Mouse (Mus musculus): ENCODE measurements around the gene Slc41a2. TPM values are rescaled to one million over a fixed set of nuclear protein-coding genes. Genes with fewer than 3 reads are reported as not detected.

Gene Slc41a2
- total and polyA plus RNA-seq, 2 experiments from 2014 or later: 10.3 to 29.8 TPM

DNA sequence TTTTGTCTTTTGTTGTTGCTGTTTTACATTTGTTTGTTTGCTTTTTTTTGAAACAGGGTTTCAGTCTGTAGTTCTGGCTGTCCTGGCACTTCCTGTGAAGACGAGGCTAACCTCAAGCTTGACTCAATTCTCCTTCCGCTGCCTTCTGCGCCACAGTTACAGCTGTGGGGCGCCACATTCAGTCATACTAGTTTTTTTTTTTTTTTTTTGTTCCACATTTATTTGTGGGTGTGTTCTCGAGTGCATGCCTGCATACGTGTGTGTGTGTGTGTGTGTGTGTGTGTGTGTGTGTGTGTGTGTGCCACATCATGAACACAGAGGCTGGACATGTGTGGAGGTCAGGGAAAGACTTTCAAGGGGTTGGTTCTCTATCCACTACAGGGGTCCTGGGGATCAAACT, 7.3 kb downstream of the Slc41a2 start:
- Histone ChIP-seq H3K9ac (replicated peaks; ENCODE audit: low read length) (no peak overlapping the region), H3K9me3 (ENCODE audit: low read length) (no peaks in the 10 kb centered on the region), H3K27me3 (ENCODE audit: insufficient read depth, low read length) (no peaks in the 10 kb centered on the region), H3K4me1 (ENCODE audit: insufficient read depth, low read length) (no peaks in the 10 kb centered on the region), H3K27ac (no peak overlapping the region), H3K4me2 (ENCODE audit: low read depth, low read length) (no peak overlapping the region), H3K4me3 (ENCODE audit: low read length) (no peak overlapping the region), H3K36me3 (ENCODE audit: insufficient read depth, low read length) (no peaks in the 10 kb centered on the region)
- no peak for TF ChIP-seq CTCF (IDR thresholded peaks at IDR 0.05; ENCODE audit: low read depth)
- DNase-seq (ENCODE audit: low spot score) (no peak), ATAC-seq (no peak)
- 79% methylated on average over 6 of the region's 6 CpGs for WGBS

DNA sequence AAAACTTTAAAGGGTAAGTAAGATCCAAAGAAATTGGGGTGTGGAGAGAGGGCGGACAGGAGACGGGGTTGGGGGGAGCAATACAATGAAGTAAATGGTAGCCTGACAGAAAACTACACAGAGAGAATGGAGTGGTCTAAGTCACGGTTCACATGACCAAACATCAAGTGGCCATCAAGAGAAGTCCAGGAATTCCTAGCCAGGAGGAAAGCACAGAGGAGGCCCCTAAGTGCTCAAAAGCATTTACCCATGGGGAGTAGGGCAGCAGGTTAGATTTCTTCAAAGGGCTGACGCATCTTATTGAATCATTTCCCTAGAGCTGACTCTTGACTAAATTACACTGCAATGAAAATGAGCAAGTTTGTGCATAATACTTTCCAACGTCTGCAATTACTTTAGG, 8.9 kb downstream of the Slc41a2 start:
- no peak for TF ChIP-seq CTCF (IDR thresholded peaks at IDR 0.05; ENCODE audit: low read depth)

DNA sequence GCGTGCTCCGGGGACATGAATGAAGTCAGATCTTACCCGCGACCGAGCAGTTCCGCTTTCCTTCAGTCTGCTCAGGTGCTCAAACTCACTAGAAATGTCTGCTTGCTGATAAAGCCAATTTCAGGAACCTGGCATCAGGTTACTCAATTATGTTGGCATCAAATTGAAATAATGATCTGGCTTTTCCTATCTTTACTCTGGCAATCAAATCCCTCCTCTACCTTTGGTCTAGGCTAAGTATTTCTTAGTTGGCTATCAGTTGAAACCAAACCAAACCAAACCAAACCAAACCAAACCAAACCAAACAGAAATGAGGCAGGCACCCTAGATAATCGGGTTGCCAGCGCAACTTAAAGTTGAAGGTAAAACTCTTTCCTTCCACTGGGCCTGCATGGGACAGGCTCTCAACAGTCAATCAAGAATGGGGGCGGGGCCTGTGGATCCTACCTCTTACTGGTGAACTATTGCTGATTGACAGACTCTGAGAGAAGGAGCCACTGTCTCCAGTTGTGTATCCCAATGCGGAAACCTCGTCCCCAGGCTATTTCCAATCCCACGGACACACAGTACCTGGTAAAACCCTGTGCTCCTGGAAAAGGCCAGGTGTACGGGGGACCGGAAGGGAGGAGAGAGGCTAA, 10.9 kb downstream of the Slc41a2 start:
- no peak overlapping the region for H3K27ac ChIP-seq
- DNase-seq (ENCODE audit: low spot score): no peak
- no peak overlapping the region for H3K4me2 ChIP-seq (ENCODE audit: low read depth, low read length)
- H3K9me3 ChIP-seq (ENCODE audit: low read length): no peaks in the 10 kb centered on the region
- no peaks in the 10 kb centered on the region for H3K36me3 ChIP-seq (ENCODE audit: insufficient read depth, low read length)
- no peak overlapping the region for H3K4me3 ChIP-seq (ENCODE audit: low read length)
- no peak overlapping the region for H3K9ac ChIP-seq (replicated peaks; ENCODE audit: low read length)
- 87% methylated on average over 14 of the region's 14 CpGs for WGBS
- ATAC-seq: no peak
- no peak for TF ChIP-seq CTCF (IDR thresholded peaks at IDR 0.05; ENCODE audit: low read depth)
- H3K4me1 ChIP-seq (ENCODE audit: insufficient read depth, low read length): no peaks in the 10 kb centered on the region
- H3K27me3 ChIP-seq (ENCODE audit: insufficient read depth, low read length): no peaks in the 10 kb centered on the region

More for the DNA sequence above, 8.9 kb downstream of the Slc41a2 start:
- ATAC-seq (no peak), DNase-seq (ENCODE audit: low spot score) (no peak)
- H3K9ac ChIP-seq (replicated peaks; ENCODE audit: low read length): no peak overlapping the region
- no peak overlapping the region for H3K4me3 ChIP-seq (ENCODE audit: low read length)
- WGBS: 66% methylated on average over 5 of the region's 5 CpGs
- no peak overlapping the region for H3K27ac ChIP-seq
- no peaks in the 10 kb centered on the region for H3K27me3 ChIP-seq (ENCODE audit: insufficient read depth, low read length)
- H3K36me3 ChIP-seq (ENCODE audit: insufficient read depth, low read length): no peaks in the 10 kb centered on the region
- no peak overlapping the region for H3K4me2 ChIP-seq (ENCODE audit: low read depth, low read length)
- H3K9me3 ChIP-seq (ENCODE audit: low read length): no peaks in the 10 kb centered on the region
- H3K4me1 ChIP-seq (ENCODE audit: insufficient read depth, low read length): no peaks in the 10 kb centered on the region

DNA sequence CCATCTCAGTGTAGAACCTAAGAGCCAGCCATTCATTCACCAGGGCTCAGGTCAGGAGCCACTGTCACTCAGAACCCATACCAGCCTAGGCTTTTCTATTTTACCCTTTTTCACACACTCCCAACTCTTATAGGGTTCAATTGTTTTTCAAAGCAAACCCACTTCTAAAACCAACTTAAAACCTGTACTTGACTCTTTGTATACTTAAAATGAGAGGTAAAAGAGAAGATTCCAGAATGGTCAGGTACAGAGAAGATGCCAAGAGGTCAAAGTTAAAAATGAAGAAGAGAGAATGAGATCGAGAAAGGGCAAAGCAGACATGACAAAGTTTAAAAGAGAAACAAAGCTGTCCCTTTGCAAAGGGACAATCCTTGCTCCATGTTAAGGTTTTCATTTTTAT, 11.8 kb downstream of the Slc41a2 start:
- H3K27me3 ChIP-seq (ENCODE audit: insufficient read depth, low read length): no peaks in the 10 kb centered on the region
- no peaks in the 10 kb centered on the region for H3K4me1 ChIP-seq (ENCODE audit: insufficient read depth, low read length)
- H3K9ac ChIP-seq (replicated peaks; ENCODE audit: low read length): no peak overlapping the region
- no peak for TF ChIP-seq CTCF (IDR thresholded peaks at IDR 0.05; ENCODE audit: low read depth)
- no peak overlapping the region for H3K4me3 ChIP-seq (ENCODE audit: low read length)
- H3K4me2 ChIP-seq (ENCODE audit: low read depth, low read length): no peak overlapping the region
- no peak overlapping the region for H3K27ac ChIP-seq
- 90% methylated on average over 1 of the region's 1 CpGs for WGBS
- no peaks in the 10 kb centered on the region for H3K36me3 ChIP-seq (ENCODE audit: insufficient read depth, low read length)
- ATAC-seq (no peak), DNase-seq (ENCODE audit: low spot score) (no peak)
- H3K9me3 ChIP-seq (ENCODE audit: low read length): no peaks in the 10 kb centered on the region

DNA sequence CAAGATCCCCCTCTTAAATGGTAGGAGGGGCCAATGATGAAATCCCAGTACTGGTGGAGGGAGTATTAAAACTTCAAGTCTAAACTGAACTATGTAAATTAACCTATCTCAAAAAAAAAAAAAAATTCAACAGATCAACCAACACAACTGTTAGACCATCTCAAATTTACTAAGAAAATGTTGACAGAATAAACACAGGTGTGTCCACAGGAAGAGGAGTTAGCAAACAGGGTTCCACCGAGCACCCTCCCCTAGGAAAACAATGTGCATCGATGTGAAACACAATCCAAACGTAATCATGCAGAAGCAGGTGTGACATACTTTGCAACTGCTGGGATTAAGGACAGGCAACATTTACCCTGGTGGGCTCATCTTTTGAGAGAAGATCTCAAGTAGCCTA, 12.8 kb downstream of the Slc41a2 start:
- WGBS: 80% methylated on average over 3 of the region's 3 CpGs
- TF ChIP-seq CTCF (IDR thresholded peaks at IDR 0.05; ENCODE audit: low read depth): no peak
- no peak for ATAC-seq
- no peak overlapping the region for H3K4me2 ChIP-seq (ENCODE audit: low read depth, low read length)
- no peaks in the 10 kb centered on the region for H3K4me1 ChIP-seq (ENCODE audit: insufficient read depth, low read length)
- no peak overlapping the region for H3K9ac ChIP-seq (replicated peaks; ENCODE audit: low read length)
- DNase-seq (ENCODE audit: low spot score): no peak
- no peaks in the 10 kb centered on the region for H3K9me3 ChIP-seq (ENCODE audit: low read length)
- no peaks in the 10 kb centered on the region for H3K27me3 ChIP-seq (ENCODE audit: insufficient read depth, low read length)
- H3K4me3 ChIP-seq (ENCODE audit: low read length): no peak overlapping the region
- H3K27ac ChIP-seq: no peak overlapping the region
- no peaks in the 10 kb centered on the region for H3K36me3 ChIP-seq (ENCODE audit: insufficient read depth, low read length)

DNA sequence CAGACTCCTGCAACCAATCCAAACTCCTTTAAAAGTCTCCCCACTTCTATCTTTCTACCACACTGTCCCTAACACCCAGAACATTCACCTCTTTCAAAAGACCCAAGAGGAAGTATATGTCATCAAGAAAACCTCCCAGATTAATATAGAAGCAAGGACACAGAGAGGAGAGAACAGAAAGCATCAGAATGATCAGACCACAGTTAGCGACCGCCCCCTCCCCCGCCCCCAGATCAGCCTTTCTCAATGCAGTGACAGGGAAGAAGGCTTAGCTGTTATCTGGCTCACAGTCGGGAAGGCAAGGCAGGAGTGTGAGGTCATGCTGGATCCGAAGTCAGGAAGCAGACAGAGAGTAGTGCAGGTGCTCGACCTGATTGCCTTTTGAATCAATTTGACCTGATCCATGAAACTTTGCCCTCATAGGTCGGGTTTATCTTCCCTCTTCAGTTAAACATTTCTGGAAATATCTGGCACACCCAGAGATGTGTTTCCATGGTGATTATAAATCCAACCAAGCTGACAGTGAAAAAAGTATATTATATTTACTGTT, 15.1 kb downstream of the Slc41a2 start:
- Histone ChIP-seq H3K4me3 (ENCODE audit: low read length) (no peak overlapping the region), H3K27me3 (ENCODE audit: insufficient read depth, low read length) (no peaks in the 10 kb centered on the region), H3K4me1 (ENCODE audit: insufficient read depth, low read length) (no peaks in the 10 kb centered on the region), H3K36me3 (ENCODE audit: insufficient read depth, low read length) (no peaks in the 10 kb centered on the region), H3K9me3 (ENCODE audit: low read length) (no peaks in the 10 kb centered on the region), H3K27ac (no peak overlapping the region), H3K9ac (replicated peaks; ENCODE audit: low read length) (no peak overlapping the region), H3K4me2 (ENCODE audit: low read depth, low read length) (no peak overlapping the region)
- TF ChIP-seq CTCF (IDR thresholded peaks at IDR 0.05; ENCODE audit: low read depth): no peak
- ATAC-seq: no peak
- WGBS: 47% methylated on average over 7 of the region's 7 CpGs
- DNase-seq (ENCODE audit: low spot score): no peak

DNA sequence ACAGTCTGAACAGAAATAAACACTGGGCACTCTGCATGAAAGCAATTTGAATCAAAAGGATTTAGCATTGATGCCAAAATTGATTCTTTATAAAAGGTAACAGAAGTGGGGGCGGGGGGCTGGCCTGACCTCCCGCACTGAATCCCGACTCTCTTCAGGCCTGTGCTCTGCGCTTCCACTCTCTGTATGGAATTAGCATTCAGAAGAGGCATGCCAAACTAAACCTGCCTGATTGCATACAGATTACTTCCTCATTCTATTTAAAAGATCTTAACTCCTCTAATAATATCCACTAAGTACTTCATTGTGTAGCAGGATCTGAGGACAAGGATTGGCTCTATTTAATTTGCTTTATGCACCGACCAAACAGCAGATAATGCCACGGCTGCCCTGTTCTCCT, 16.2 kb downstream of the Slc41a2 start:
- H3K36me3 ChIP-seq (ENCODE audit: insufficient read depth, low read length): no peaks in the 10 kb centered on the region
- H3K4me3 ChIP-seq (ENCODE audit: low read length): no peak overlapping the region
- no peaks in the 10 kb centered on the region for H3K4me1 ChIP-seq (ENCODE audit: insufficient read depth, low read length)
- no peaks in the 10 kb centered on the region for H3K27me3 ChIP-seq (ENCODE audit: insufficient read depth, low read length)
- no peak for TF ChIP-seq CTCF (IDR thresholded peaks at IDR 0.05; ENCODE audit: low read depth)
- H3K4me2 ChIP-seq (ENCODE audit: low read depth, low read length): no peak overlapping the region
- WGBS: 50% methylated on average over 6 of the region's 6 CpGs
- ATAC-seq: no peak
- no peak overlapping the region for H3K27ac ChIP-seq
- no peak overlapping the region for H3K9ac ChIP-seq (replicated peaks; ENCODE audit: low read length)
- no peaks in the 10 kb centered on the region for H3K9me3 ChIP-seq (ENCODE audit: low read length)
- no peak for DNase-seq (ENCODE audit: low spot score)

Measured in hindbrain, postnatal 0 days (tissue).